Mouse (Mus musculus) stomach, postnatal 0 days (tissue): Measurements from ENCODE around the gene Ubqln4. TPM values are rescaled to one million over a fixed set of nuclear protein-coding genes. Genes with fewer than 3 reads are reported as not detected.

Source experiments
- ATAC-seq: fragments of 200-750 bp; cut with Nextera tagmentation; 2 replicates; pipeline ENCODE4 v1.8.0; 2017; ENCODE audit not compliant: low FRiP score, low TSS enrichment
- DNase-seq: peaks from one replicate; pipeline ENCODE4 v3.0.0-alpha.2; 2016; ENCODE audit warnings: low spot score
- H3K27ac ChIP-seq: fragments of 300-500 bp; sonication (generic); replicated peaks from 2 replicates; pipeline ENCODE4 v1.5.1; 2014; ENCODE audit warnings: mild to moderate bottlenecking, control low read depth
- H3K27me3 ChIP-seq: fragments of 300-500 bp; sonication (generic); 2 replicates; pipeline ENCODE4 v1.6.1; 2014; ENCODE audit warnings: low read length; ENCODE audit not compliant: control insufficient read depth, insufficient read depth
- H3K36me3 ChIP-seq: fragments of 300-500 bp; sonication (generic); 2 replicates; pipeline ENCODE4 v1.6.1; 2014; ENCODE audit warnings: low read length, mixed read lengths; ENCODE audit not compliant: control insufficient read depth, insufficient read depth
- H3K4me1 ChIP-seq: fragments of 300-500 bp; sonication (generic); replicated peaks from 2 replicates; pipeline ENCODE4 v1.6.1; 2014; ENCODE audit warnings: antibody characterized with exemption; ENCODE audit not compliant: control insufficient read depth, insufficient read depth
- H3K4me2 ChIP-seq: fragments of 300-500 bp; sonication (generic); replicated peaks from 2 replicates; pipeline ENCODE4 v1.6.1; 2014; ENCODE audit warnings: low read depth, mild to moderate bottlenecking, control low read depth, moderate library complexity
- H3K4me3 ChIP-seq: fragments of 300-500 bp; sonication (generic); 2 replicates; pipeline ENCODE4 v1.5.1; 2014; ENCODE audit warnings: low read depth, low read length, control low read depth
- H3K9ac ChIP-seq: fragments of 300-500 bp; sonication (generic); 2 replicates; pipeline ENCODE4 v1.6.1; 2014; ENCODE audit warnings: mild to moderate bottlenecking, low read length, control low read depth, mixed read lengths
- H3K9me3 ChIP-seq: fragments of 300-500 bp; sonication (generic); 2 replicates; pipeline ENCODE4 v1.6.1; 2016; ENCODE audit warnings: low read length; ENCODE audit not compliant: control insufficient read depth
- CTCF ChIP-seq: IDR thresholded peaks from 2 replicates; pipeline ENCODE4 v1.5.1; 2016; ENCODE audit warnings: antibody characterized with exemption, low read depth, mild to moderate bottlenecking, moderate library complexity
- EP300 ChIP-seq: optimal IDR thresholded peaks from 2 replicates; pipeline ENCODE3; 2016; ENCODE audit warnings: antibody characterized with exemption
- WGBS: fragments of 180-500 bp; shearing (Covaris S2); extraction: QIAGEN DNeasy Blood & Tissue Kit; methylation state at CpG from one replicate; pipeline ENCODE4 v1.1.7; 2014; 5-methylcytosine and 5-hydroxymethylcytosine counted together
- polyA plus RNA-seq: library from polyadenylated mRNA; unstranded; fragments of >200 nt; fragmentation: Nextera tagmentation; extraction: Ambion mirVana; gene quantifications from 2 replicates; pipeline ENCODE4 v1.2.1, GENCODE M21; 2015

Ubqln4 gene
- polyA plus RNA-seq, 1 experiment from 2014 or later, result 19.5 TPM

GRCm38 (mm10) chr3:88552676-88553524, 658 bp upstream of the Ubqln4 start, which contains the start of gene Lamtor2:
Gene Lamtor2 (minus strand): TSS chr3:88553074.
- Histone ChIP-seq H3K27me3 (no peaks in the 10 kb centered on the region), H3K4me2 (peak within 1 kb of the TSS; percentile 97), H3K36me3 (peaks cover 8% of the 10 kb centered on the region; the same call in 1 of the 2 replicates), H3K9ac (peak within 1 kb of the TSS; percentile 86), H3K9me3 (no peaks in the 10 kb centered on the region), H3K4me1 (no peaks in the 10 kb centered on the region; the same call in 1 of the 2 replicates), H3K4me3 (peak within 1 kb of the TSS; percentile 92), H3K27ac (peak within 1 kb of the TSS; percentile 98)
- peak; percentile 98 for DNase-seq
- TF ChIP-seq CTCF (no peak; the same call in 1 of the 2 replicates), EP300 (no peak)
- under 1% methylated on average over 48 of the region's 48 CpGs for WGBS
- ATAC-seq, result peak; percentile 92

GRCm38 (mm10) chr3:88553880-88554586, 475 bp downstream of the Ubqln4 start:
- H3K27me3 ChIP-seq, result no peaks in the 10 kb centered on the region
- no peaks in the 10 kb centered on the region for H3K9me3 ChIP-seq
- H3K4me2 ChIP-seq, result peak overlapping the region; percentile 97
- under 1% methylated on average over 39 of the region's 41 CpGs for WGBS
- H3K4me3 ChIP-seq, result peak overlapping the region; percentile 92
- TF ChIP-seq CTCF (peak; percentile 38; the same call in 1 of the 2 replicates), EP300 (no peak)
- ATAC-seq (peak; percentile 21), DNase-seq (no peak)
- peak overlapping the region; percentile 86 for H3K9ac ChIP-seq
- no peaks in the 10 kb centered on the region; the same call in 1 of the 2 replicates for H3K4me1 ChIP-seq
- H3K27ac ChIP-seq, result peak overlapping the region; percentile 98
- H3K36me3 ChIP-seq, result peaks cover 8% of the 10 kb centered on the region; the same call in 1 of the 2 replicates

- TF ChIP-seq EP300 (no peak), CTCF (no peak)
- no peak overlapping the region for H3K27ac ChIP-seq
- no peak overlapping the region for H3K9ac ChIP-seq
- WGBS, result 81% methylated on average over 5 of the region's 5 CpGs
- H3K27me3 ChIP-seq, result no peaks in the 10 kb centered on the region
- H3K4me2 ChIP-seq, result peak overlapping the region; percentile 97; the same call in 1 of the 2 replicates
- ATAC-seq (no peak), DNase-seq (peak; percentile 13)
- H3K36me3 ChIP-seq, result peaks cover 15% of the 10 kb centered on the region
- H3K4me3 ChIP-seq, result no peak overlapping the region
- H3K9me3 ChIP-seq, result no peaks in the 10 kb centered on the region
- no peaks in the 10 kb centered on the region; the same call in 1 of the 2 replicates for H3K4me1 ChIP-seq
These were observed 1.6 kb downstream of the Ubqln4 start for GRCm38 (mm10) chr3:88555069-88555605.

- Histone ChIP-seq H3K4me2 (no peak overlapping the region), H3K36me3 (peaks cover 16% of the 10 kb centered on the region), H3K27ac (no peak overlapping the region), H3K4me3 (no peak overlapping the region), H3K9me3 (no peaks in the 10 kb centered on the region), H3K9ac (no peak overlapping the region), H3K27me3 (no peaks in the 10 kb centered on the region), H3K4me1 (no peaks in the 10 kb centered on the region; the same call in 1 of the 2 replicates)
- TF ChIP-seq EP300 (no peak), CTCF (no peak)
- ATAC-seq (no peak), DNase-seq (no peak)
- whole genome bisulfite sequencing, result 91% methylated on average over 6 of the region's 6 CpGs
These were observed 2.2 kb downstream of the Ubqln4 start for GRCm38 (mm10) chr3:88555731-88556130.

GRCm38 (mm10) chr3:88556616-88557015, 3.1 kb downstream of the Ubqln4 start:
- Histone ChIP-seq H3K36me3 (peaks cover 16% of the 10 kb centered on the region), H3K4me2 (no peak overlapping the region), H3K27ac (no peak overlapping the region), H3K9ac (no peak overlapping the region), H3K4me1 (no peaks in the 10 kb centered on the region), H3K27me3 (no peaks in the 10 kb centered on the region), H3K4me3 (no peak overlapping the region), H3K9me3 (no peaks in the 10 kb centered on the region)
- ATAC-seq (no peak), DNase-seq (no peak)
- TF ChIP-seq EP300 (no peak), CTCF (no peak)
- WGBS, result 93% methylated on average over 8 of the region's 8 CpGs
